Comparison of ENCODE assay signal across 9 mouse cellular contexts in the genomic region with DNA sequence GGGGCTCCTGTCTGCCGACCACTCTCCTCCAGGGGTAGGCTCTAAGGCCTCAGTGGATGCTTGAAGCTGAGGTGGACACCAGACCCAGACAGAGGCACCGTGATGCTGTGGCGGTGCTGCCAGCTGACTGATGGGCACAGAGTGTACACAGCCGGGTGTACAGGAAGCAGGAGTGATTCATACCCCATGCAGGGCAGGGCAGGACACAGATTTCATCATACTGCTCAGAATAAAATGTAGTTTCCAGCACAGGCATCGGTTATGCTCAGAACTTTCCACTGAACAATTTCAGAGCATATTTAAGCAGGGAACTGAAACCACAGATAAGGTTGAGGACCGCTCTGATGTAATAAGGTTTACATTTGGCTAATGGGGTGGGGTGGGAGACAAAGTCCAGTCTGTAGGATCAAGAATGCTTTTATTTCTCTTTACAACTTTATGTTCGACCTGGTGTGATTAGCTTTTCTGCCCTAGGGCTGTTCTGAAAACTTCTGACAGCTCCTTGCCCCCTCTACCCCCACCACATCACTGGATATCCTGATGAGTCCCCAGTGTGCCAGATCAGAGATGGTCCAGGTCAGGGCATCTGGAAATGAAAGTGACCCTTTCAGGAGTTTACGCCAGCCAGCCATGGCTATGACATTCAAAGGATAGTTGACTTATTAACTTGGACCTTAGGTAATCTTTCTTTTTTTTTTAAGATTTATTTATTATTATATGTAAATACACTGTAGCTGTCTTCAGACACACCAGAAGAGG. TPM values are rescaled to one million over a fixed set of nuclear protein-coding genes. Genes with fewer than 3 reads are reported as not detected.
DNase-seq lines count a peak whose midpoint lies in the region; ATAC-seq and TF ChIP-seq lines count a peak whose summit lies in the region.
"Had no signal": no experiment of that assay in that cellular context is flagged by ENCODE, and none has a peak within 500 bp of the region (broad histone marks: within the 10 kb centered on the region; RNA-seq: fewer than 3 reads in every experiment).

No protein-coding gene starts in this region.

- no peak overlapping the region for H3K4me2 ChIP-seq in neural tube, embryonic 14.5 days (ENCODE audit: low read depth, low read length)

- no peak for TF ChIP-seq POLR2A in bone marrow, adult 2 months (IDR thresholded peaks at IDR 0.05; ENCODE audit: borderline replicate concordance, control insufficient read depth, low read depth, low read length)

- H3K27ac ChIP-seq in neural tube, embryonic 14.5 days (ENCODE audit: low read depth, low read length): no peak overlapping the region
- H3K27ac ChIP-seq in bone marrow, adult 2 months (ENCODE audit: control insufficient read depth, insufficient read depth, low read depth, low read length, poor library complexity): 0 out of 2 replicates have a peak overlapping the region, but pooled peaks have one; percentile 29

- H3K4me3 ChIP-seq in neural tube, embryonic 14.5 days (ENCODE audit: low read depth, low read length): no peak overlapping the region
- no peak overlapping the region for H3K4me3 ChIP-seq in bone marrow, adult 2 months (replicated peaks; ENCODE audit: control insufficient read depth, low read depth, low read length)

- no peaks in the 10 kb centered on the region for H3K4me1 ChIP-seq in neural tube, embryonic 14.5 days (ENCODE audit: control insufficient read depth, insufficient read depth, low read length)
- no peaks in the 10 kb centered on the region; the same call in 1 of the 2 replicates for H3K4me1 ChIP-seq in bone marrow, adult 2 months (ENCODE audit: control insufficient read depth, insufficient read depth, low read length)

- TF ChIP-seq CTCF in bone marrow, adult 2 months (IDR thresholded peaks at IDR 0.05; ENCODE audit: control insufficient read depth, insufficient read depth, low read length): no peak; the same call in 1 of the 2 replicates

- no peaks in the 10 kb centered on the region for H3K36me3 ChIP-seq in neural tube, embryonic 14.5 days (ENCODE audit: control insufficient read depth, insufficient read depth, low read length)

- H3K9ac ChIP-seq in neural tube, embryonic 14.5 days (replicated peaks; ENCODE audit: low read depth, low read length): no peak overlapping the region

- 0 out of 2 replicates have a peak, but pooled peaks have one; percentile 26 for ATAC-seq in neural tube, embryonic 14.5 days (ENCODE audit: low read depth)

- H3K27me3 ChIP-seq in neural tube, embryonic 14.5 days (ENCODE audit: control insufficient read depth, insufficient read depth, low read length): no peaks in the 10 kb centered on the region

- DNase-seq in neural tube, embryonic 10.5 days (ENCODE audit: extremely low spot score, low spot score): no peak
- peak; percentile 43 for DNase-seq in kidney, adult 18-20 months
- DNase-seq in lung, postnatal 4 days: peak; percentile 52 to 54
- no peak for DNase-seq in thymus, postnatal 10 days (ENCODE audit: low spot score in 2 of 2)
- DNase-seq in natural killer cell, adult 2 months (ENCODE audit: low spot score in 2 of 2): no peak
- no peak for DNase-seq in yolk sac, embryonic 10.5 days (ENCODE audit: low spot score)

- WGBS in neural tube, embryonic 14.5 days: 72% methylated on average over 8 of the region's 8 CpGs
- 36% methylated on average over 8 of the region's 8 CpGs for WGBS in bone marrow, adult 2 months

- no peaks in the 10 kb centered on the region for H3K9me3 ChIP-seq in neural tube, embryonic 14.5 days (ENCODE audit: control insufficient read depth, low read length)

RNA-seq across cellular contexts. Expression of gene Gcm1, which starts 29.4 kb away (rescaled TPM):
- not detected in 2 replicates for polyA plus RNA-seq in neural tube, embryonic 14.5 days (2014; fragmentation: Nextera tagmentation; extraction: Ambion mirVana)
- polyA plus RNA-seq in bone marrow, adult 2 months (2011; ENCODE audit: insufficient read depth, insufficient read length, low replicate concordance, missing spikeins): not detected in 2 replicates
- polyA plus RNA-seq: cortical plate, adult 2 months had no signal

Comparison
In these comparisons a context has a peak if more than half of its experiments do, and no peak if none do; other contexts are left out.
1. DNase-seq: peak in kidney, adult 18-20 months (single experiment) and lung, postnatal 4 days (2 of 2); none in neural tube, embryonic 10.5 days (single experiment), thymus, postnatal 10 days (0 of 2), natural killer cell, adult 2 months (0 of 2) and yolk sac, embryonic 10.5 days (single experiment).